Mouse (Mus musculus): Measurements from ENCODE around the gene Cux1.

GRCm38 (mm10) chr5:136335681-136336080, 231.6 kb downstream of the Cux1 start:
- no peak for TF ChIP-seq CTCF (IDR thresholded peaks at IDR 0.05; ENCODE audit: extremely low read depth, insufficient read depth, insufficient read length, insufficient replicate concordance)
- TF ChIP-seq POLR2A (IDR thresholded peaks at IDR 0.05; ENCODE audit: low read depth, low read length) = no peak
